Mouse (Mus musculus) midbrain, embryonic 16.5 days (tissue): ENCODE data around the gene En1. TPM values are rescaled to one million over a fixed set of nuclear protein-coding genes. Genes with fewer than 3 reads are reported as not detected.

Experiments
- ATAC-seq: fragments of 200-750 bp; cut with Nextera tagmentation; 2 replicates; pipeline ENCODE4 v1.8.0; 2017; ENCODE audit warnings: moderate TSS enrichment
- H3K27ac ChIP-seq: fragments of 300-500 bp; sonication (generic); 2 replicates; pipeline ENCODE4 v1.5.1; 2014; ENCODE audit warnings: mild to moderate bottlenecking, low read length, mixed read lengths
- H3K27me3 ChIP-seq: fragments of 300-500 bp; sonication (generic); 2 replicates; pipeline ENCODE4 v1.6.1; 2014; ENCODE audit warnings: low read depth, low read length, mixed read lengths; ENCODE audit not compliant: control insufficient read depth, insufficient read depth
- H3K36me3 ChIP-seq: fragments of 300-500 bp; sonication (generic); 2 replicates; pipeline ENCODE4 v1.6.1; 2014; ENCODE audit warnings: mild to moderate bottlenecking, low read length, moderate library complexity, mixed read lengths; ENCODE audit not compliant: control insufficient read depth, insufficient read depth
- H3K4me1 ChIP-seq: fragments of 300-500 bp; sonication (generic); 2 replicates; pipeline ENCODE4 v1.6.1; 2014; ENCODE audit warnings: mild to moderate bottlenecking, low read length, mixed read lengths; ENCODE audit not compliant: control insufficient read depth, insufficient read depth
- H3K4me2 ChIP-seq: fragments of 300-500 bp; sonication (generic); 2 replicates; pipeline ENCODE4 v1.6.1; 2014; ENCODE audit warnings: mild to moderate bottlenecking, low read length, mixed read lengths
- H3K4me3 ChIP-seq: fragments of 300-500 bp; sonication (generic); 2 replicates; pipeline ENCODE4 v1.5.1; 2014; ENCODE audit warnings: low read depth, mild to moderate bottlenecking, low read length, moderate library complexity, mixed read lengths
- H3K9ac ChIP-seq: fragments of 300-500 bp; sonication (generic); 2 replicates; pipeline ENCODE4 v1.6.1; 2014; ENCODE audit warnings: low read depth, low read length, mixed read lengths
- H3K9me3 ChIP-seq: fragments of 300-500 bp; sonication (generic); replicated peaks from 2 replicates; pipeline ENCODE4 v1.6.1; 2014; ENCODE audit warnings: mild to moderate bottlenecking, low read length, mixed read lengths; ENCODE audit not compliant: control insufficient read depth, poor library complexity, severe bottlenecking
- WGBS: fragments of 180-500 bp; shearing (Covaris S2); extraction: QIAGEN DNeasy Blood & Tissue Kit; methylation state at CpG from one replicate; pipeline ENCODE4 v1.1.7; 2014; 5-methylcytosine and 5-hydroxymethylcytosine counted together
- polyA plus RNA-seq: library from polyadenylated mRNA; unstranded; fragments of >200 nt; fragmentation: Nextera tagmentation; extraction: Ambion mirVana; gene quantifications from 2 replicates; pipeline ENCODE4 v1.2.1, GENCODE M21; 2015

Gene En1
- polyA plus RNA-seq, 1 experiment from 2014 or later = 7.6 TPM

DNA sequence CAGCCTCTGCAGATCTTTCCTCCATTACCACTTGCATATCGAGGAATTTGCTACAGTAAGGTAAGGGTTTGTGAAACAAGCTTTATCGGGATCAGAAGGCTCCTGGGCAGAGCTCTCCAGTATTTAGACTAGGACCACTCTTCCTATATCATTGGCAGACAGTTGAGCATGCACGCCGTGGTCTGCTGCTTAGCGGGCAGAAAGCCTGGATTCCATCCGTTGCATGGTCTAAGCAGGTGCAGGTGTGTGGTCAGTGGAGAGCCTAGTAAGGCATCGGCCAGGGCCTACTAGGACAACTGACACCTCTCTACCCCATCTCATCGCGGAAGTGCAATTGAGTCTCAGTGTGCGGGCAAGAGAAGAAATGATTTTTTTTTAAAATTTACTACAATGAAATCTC is 41.2 kb downstream of the En1 start:
- H3K36me3 ChIP-seq = no peaks in the 10 kb centered on the region
- WGBS = 6% methylated on average over 10 of the region's 10 CpGs
- peaks cover 16% of the 10 kb centered on the region for H3K4me1 ChIP-seq
- no peaks in the 10 kb centered on the region for H3K27me3 ChIP-seq
- no peaks in the 10 kb centered on the region for H3K9me3 ChIP-seq
- peak overlapping the region; percentile 5; the same call in 1 of the 2 replicates for H3K4me3 ChIP-seq
- H3K27ac ChIP-seq = peak overlapping the region; percentile 68
- H3K9ac ChIP-seq = peak overlapping the region; percentile 39; the same call in 1 of the 2 replicates
- H3K4me2 ChIP-seq = peak overlapping the region; percentile 43
- ATAC-seq = peak; percentile 55; the same call in 1 of the 2 replicates

DNA sequence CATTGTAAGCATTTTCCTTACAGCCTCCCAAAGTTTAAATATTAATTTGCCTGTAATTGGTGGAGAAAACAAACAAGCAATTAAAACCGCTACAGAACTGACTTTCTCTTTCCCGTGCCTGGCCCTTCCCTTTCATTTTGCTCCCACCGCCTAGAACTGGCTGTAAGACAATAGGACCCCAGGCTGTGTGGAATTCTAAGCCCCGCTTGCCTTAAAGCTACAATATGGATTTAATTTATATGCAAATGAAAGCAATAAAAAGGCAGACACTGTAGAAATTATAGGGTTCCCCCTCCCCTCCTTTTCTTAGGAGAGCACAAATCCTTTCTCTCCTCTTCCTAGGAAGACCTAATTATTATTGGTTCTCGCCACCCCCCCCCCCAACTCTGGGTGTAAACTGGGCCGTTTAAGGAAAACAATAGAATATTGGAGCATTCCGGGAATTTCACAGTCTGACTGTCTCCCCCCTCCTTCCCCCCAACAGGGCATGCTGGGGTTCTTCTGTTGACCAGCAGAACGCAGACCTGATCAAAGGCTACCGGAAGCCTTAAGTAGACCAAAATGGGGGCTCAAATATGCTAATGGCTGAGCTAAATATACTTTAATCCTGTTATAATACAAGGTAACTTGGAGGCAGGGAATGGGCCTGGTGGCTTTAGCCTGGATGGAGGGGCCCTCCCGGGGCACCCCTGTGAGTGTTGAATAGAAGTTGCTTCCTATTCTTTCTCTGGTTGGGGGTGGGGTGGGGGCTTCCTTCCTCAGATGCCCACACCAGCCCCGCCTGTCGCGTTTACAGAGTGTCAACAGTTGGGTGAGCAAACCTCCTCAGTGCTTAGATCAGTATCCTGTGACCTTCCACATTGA is 41.9 kb downstream of the En1 start:
- peaks cover 16% of the 10 kb centered on the region for H3K4me1 ChIP-seq
- no peaks in the 10 kb centered on the region for H3K9me3 ChIP-seq
- peak overlapping the region; percentile 43 for H3K4me2 ChIP-seq
- peak; percentile 86 for ATAC-seq
- peak overlapping the region; percentile 68 for H3K27ac ChIP-seq
- H3K27me3 ChIP-seq = no peaks in the 10 kb centered on the region
- whole genome bisulfite sequencing = 4% methylated on average over 13 of the region's 13 CpGs
- peak overlapping the region; percentile 5; the same call in 1 of the 2 replicates for H3K4me3 ChIP-seq
- H3K36me3 ChIP-seq = no peaks in the 10 kb centered on the region
- H3K9ac ChIP-seq = peak overlapping the region; percentile 21; the same call in 1 of the 2 replicates

DNA sequence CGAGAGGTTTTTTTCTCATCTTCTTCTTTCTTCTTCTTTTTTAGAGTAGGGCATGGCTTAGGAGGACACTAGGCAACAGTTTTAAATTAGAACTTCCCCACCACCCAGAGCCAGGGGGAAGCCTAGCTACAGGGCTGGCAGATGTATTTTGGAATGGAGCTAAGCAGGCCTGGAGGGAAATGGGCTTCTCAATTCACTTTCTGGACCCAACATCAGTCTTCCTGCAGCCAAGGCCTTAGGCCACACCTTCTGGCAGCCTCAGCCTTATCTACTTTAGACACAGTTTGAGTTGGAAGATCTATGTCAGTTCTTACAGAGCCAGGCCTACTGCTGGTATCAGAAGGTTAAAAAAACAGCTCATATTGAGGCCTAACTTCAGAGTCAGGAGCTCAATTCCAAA is 42.5 kb downstream of the En1 start:
- H3K27me3 ChIP-seq = no peaks in the 10 kb centered on the region

DNA sequence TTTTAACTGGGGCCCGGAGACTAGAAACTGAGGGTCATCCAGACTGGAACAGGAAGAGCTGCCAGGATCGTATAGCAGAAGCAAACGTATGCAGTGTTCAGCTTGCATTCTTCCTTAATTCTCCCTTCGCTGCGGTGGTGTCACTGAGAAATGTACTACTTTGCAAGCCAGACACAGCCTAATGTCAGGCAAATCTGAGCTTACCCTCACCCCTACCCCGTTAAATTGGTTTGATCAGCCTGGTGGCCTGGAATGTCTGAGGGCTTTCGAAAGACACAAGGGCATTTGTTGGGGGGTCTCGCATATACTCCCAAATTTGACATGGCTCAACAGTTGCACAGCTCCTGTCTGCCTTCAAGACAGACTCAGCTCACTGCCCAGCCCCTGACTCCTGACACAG is 47.9 kb downstream of the En1 start:
- H3K9ac ChIP-seq = no peak overlapping the region
- H3K27me3 ChIP-seq = no peaks in the 10 kb centered on the region
- H3K4me1 ChIP-seq = no peaks in the 10 kb centered on the region
- H3K4me2 ChIP-seq = no peak overlapping the region
- no peak overlapping the region for H3K4me3 ChIP-seq
- ATAC-seq = no peak
- 54% methylated on average over 8 of the region's 8 CpGs for WGBS
- H3K36me3 ChIP-seq = no peaks in the 10 kb centered on the region
- H3K27ac ChIP-seq = no peak overlapping the region
- H3K9me3 ChIP-seq = no peaks in the 10 kb centered on the region

More for the DNA sequence above, 42.5 kb downstream of the En1 start:
- Histone ChIP-seq H3K4me1 (peaks cover 16% of the 10 kb centered on the region), H3K9ac (no peak overlapping the region), H3K4me2 (peak overlapping the region; percentile 43; the same call in 1 of the 2 replicates), H3K27ac (peak overlapping the region; percentile 9), H3K4me3 (no peak overlapping the region), H3K9me3 (no peaks in the 10 kb centered on the region), H3K36me3 (no peaks in the 10 kb centered on the region)
- ATAC-seq = peak; percentile 6; the same call in 1 of the 2 replicates
- 17% methylated on average over 1 of the region's 1 CpGs for WGBS

DNA sequence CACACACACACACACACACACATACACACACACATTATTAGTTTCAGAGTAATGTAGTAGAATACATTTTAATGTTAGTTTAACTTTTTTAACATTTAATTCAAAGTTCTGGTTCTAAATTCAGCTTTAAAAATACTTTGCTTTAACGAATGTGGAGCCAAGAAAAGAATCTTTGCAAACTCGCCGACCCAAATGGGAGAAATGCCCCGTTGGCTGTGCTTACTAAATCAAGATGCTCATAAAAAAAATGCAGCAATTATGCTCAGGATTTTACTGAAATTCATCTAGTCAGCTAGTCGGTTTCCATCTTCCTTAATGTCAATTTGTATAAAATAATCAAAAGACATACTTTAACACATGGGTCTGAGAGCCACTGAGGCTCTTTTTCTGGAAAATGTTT is 49.8 kb downstream of the En1 start:
- Histone ChIP-seq H3K9me3 (no peaks in the 10 kb centered on the region), H3K4me2 (no peak overlapping the region), H3K9ac (no peak overlapping the region), H3K4me3 (no peak overlapping the region), H3K4me1 (no peaks in the 10 kb centered on the region), H3K27me3 (no peaks in the 10 kb centered on the region), H3K36me3 (no peaks in the 10 kb centered on the region), H3K27ac (no peak overlapping the region)
- 84% methylated on average over 5 of the region's 5 CpGs for WGBS
- no peak for ATAC-seq

DNA sequence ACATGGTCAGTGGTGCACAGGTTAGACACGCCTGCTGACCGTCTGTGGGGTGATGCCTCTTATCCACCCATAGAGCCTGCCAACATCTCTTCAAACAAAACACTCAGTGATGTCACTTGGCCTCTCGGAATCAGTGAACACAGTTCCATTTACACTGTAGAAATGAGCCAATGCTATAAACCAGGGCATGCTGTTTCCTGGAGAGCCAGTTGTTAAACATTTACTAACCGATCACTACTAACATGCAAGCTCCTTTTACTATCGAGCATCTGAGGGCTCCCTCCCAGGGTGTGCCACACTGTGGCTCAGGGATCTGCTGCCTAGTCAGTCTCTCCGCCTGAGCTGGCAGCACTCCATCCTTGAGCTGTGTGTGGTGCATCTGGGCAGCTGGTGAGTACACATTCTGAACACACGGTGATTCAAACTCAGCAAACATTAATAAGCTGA is 52.8 kb downstream of the En1 start:
- Histone ChIP-seq H3K9me3 (no peaks in the 10 kb centered on the region), H3K4me1 (no peaks in the 10 kb centered on the region), H3K9ac (no peak overlapping the region), H3K4me3 (no peak overlapping the region), H3K27me3 (no peaks in the 10 kb centered on the region), H3K4me2 (no peak overlapping the region), H3K27ac (no peak overlapping the region), H3K36me3 (no peaks in the 10 kb centered on the region)
- WGBS = 65% methylated on average over 7 of the region's 7 CpGs
- ATAC-seq = no peak; the same call in 1 of the 2 replicates

Other genes with a start within 250 kb of the En1 start
- 0.15 TPM in 1 of 2 replicates, not detected in the other for gene Marco, start 97.4 kb upstream of the En1 start, polyA plus RNA-seq